Mouse (Mus musculus) right cerebral cortex, postnatal 14 days (tissue): ENCODE data around the gene Dchs2.

ENCODE experiments used
- DNase-seq: peaks from one replicate; pipeline ENCODE4 v3.0.0; 2022

Dchs2 gene

DNA sequence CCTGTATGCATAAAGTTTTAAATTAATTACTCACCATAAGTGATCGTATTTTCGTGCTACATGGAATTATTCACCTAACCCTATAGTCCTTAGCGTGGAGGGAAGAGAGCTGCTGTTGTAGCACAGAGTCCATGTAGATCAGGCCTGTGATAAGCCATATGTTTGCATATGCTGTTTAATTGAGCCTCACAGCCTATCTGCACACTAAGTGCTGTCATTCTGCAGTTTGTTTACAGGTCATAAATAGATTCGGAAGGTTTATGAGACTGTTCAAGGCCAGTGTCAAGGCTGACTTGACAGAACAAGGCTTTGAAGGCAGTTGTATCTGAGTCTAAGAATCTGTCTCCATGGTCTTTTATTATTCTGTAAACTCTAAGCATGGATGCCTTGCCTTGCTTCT is 138.3 kb downstream of the Dchs2 start:
- DNase-seq = no peak

GRCm38 (mm10) chr3:83270228-83270627 is 142.5 kb downstream of the Dchs2 start:
- DNase-seq = no peak

DNA sequence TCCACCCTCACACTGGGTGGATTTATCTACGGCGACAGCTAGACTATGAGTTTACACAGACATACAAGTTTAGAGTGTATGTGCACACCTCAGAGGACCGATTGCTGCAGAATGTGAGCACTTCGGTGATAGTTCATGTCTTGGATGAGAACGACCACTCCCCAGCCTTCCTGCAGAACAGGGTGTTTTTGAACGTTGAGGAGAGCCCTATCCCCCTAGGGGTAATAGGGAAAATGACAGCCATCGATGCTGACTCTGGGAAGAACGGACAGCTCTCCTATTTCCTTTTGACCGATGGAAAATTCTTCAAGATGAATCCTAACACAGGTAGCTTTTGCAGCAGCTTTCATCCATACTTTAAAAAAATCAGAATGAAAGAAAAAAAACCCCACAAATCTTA is 143.2 kb downstream of the Dchs2 start:
- no peak for DNase-seq

DNA sequence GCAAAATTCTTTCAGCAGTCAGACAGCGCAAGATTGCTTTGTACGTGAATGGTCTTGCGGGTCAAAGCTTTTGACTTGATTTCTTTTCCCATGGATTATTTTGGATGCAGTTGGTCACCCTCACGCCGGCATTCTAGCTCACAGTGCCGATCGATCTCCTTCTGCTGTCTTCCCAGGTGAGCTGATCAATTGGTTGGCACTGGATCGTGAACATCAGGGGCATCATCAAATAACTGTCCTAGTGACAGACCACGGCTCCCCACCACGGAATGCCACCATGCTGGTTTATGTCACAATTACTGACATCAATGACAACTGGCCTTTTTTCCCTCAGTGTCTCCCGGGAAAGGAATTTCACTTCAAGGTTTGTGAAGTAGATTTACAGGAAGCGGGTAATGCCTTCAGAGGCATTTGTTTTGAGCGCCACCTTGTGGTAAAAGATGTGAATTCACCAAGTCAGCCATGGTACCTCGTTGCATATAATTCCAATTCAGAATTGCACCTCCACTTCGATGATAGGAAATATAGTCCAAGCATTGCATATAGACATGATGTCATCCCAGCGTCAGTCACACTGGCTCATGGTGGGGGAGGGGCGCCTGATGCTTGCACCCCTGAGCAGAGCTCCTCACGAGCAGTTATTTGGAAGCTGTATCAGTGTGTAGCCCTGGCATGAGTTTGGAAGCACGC is 146.0 kb downstream of the Dchs2 start:
- peak; percentile 62 for DNase-seq

- DNase-seq = no peak
Measured at GRCm38 (mm10) chr3:83275703-83276102, 148.0 kb downstream of the Dchs2 start.

DNA sequence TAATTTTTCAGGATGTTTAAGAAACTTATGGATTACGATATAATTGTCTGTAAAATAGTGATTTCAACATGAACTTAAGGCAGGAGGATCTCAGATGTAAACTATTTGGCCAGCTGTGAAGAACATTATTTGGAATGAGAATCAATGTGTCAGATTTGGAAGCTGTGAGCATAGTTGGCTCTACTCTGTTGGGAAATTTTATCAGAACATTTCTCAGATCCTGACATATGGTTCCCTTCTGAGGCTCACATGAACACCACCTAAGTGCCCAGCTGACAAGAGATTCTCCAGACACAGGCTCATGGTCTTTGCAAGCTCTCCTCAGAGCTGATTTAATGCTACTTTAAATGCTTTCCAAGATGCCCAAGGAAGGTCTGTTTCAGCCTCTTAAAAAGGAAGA is 156.1 kb downstream of the Dchs2 start:
- no peak for DNase-seq

- DNase-seq = peak; percentile 23
Measured at GRCm38 (mm10) chr3:83286975-83287405, 159.2 kb downstream of the Dchs2 start.

DNA sequence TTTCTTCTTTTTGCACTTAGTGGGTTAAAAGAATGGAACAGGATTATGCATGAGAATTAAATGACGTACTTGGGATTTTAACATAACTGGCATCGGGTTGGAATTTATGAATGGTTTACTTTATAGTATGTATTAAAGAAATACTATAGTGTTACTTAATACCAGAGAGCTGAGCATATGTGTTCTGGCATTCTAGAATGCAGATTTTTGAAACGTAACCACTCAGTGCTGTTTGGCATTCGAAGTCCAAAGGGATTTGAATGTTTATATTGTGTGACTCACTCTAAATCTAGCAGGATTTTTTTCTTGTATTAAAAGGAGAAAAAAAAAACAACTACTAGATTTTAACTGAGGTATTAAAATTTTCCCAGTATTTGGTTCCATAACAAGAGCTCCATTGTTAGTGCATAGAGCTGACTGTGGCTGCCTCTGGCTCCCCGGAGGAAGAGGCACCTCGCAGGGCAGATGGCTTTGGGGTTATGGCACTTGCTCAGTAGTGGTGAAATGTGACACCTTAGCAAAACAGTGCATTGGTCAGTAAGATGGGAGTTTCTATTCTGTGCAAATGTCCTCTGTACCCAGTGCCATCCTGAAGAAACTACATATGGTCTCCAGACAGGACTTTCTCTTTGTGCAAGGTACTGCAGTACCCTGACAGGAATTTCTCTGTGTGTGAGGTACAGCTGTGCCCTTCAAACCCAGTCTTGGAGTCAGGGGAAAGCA is 160.5 kb downstream of the Dchs2 start:
- DNase-seq = no peak

- DNase-seq = no peak
Measured at GRCm38 (mm10) chr3:83290482-83290881, 162.7 kb downstream of the Dchs2 start.

- DNase-seq = no peak
Measured at GRCm38 (mm10) chr3:83290953-83291352, 163.2 kb downstream of the Dchs2 start.

DNA sequence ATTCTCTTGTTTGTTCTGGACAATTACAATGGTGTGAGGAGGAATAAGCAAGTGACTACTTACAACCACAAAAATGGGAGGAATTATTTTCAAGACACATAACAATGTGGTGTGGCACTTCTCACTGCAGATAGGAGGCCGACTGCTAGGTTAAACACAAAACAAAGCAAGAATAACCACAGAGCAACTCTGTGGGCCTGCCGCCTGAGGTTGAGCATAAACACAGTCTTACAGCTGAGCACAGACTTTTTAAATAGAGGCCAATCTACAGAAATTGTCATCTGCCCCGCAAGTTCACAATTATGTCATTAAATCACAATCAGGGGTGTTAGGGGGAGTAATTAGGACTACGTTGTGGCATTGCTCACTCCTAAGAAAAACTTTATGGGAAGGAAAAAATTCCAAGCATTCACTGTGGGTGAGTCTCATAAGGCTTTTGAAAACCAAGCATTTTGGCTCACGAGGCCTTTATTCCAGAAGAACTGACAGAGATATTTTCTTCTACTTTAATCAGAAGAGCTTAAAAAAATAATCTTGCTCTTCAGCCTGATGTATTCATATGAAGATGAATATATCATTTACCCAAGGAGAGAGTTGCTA is 172.1 kb downstream of the Dchs2 start:
- DNase-seq = no peak

DNA sequence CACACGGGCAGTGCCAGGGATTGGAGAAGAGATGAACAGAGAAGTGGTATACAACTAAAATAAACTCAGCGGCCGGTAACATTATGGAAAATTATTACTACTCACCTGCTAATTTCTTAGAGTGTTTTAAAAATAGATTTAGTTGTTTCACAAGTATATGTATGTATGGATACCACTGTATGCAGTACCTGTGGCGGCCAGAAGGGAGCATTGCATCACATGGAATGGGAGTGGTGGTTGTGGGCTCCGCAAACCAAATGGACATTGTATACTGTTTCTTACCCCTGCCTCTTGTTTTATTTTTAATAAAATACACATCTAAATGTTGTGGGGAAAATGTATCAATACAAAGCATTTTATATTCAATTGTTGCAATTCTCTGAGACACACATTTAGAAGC is 176.1 kb downstream of the Dchs2 start:
- no peak for DNase-seq

DNA sequence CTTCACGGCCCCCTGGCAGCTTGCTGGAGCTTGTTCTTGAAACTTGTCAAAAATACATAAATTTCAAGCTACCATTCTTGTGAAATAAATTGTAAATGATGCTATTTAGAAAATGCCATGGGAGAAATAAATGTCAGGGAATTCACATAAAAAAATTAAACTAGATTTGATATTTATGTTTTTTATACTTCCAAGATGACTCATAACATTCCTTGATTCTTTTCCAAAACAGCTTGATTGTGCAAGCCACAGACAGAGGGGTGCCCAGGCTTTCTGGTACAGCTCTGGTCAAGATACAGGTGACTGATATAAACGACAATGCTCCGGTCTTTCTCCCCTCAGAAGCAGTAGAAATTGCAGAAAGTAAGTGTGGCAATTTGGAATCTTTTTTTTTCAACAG is 218.2 kb downstream of the Dchs2 start:
- no peak for DNase-seq

DNA sequence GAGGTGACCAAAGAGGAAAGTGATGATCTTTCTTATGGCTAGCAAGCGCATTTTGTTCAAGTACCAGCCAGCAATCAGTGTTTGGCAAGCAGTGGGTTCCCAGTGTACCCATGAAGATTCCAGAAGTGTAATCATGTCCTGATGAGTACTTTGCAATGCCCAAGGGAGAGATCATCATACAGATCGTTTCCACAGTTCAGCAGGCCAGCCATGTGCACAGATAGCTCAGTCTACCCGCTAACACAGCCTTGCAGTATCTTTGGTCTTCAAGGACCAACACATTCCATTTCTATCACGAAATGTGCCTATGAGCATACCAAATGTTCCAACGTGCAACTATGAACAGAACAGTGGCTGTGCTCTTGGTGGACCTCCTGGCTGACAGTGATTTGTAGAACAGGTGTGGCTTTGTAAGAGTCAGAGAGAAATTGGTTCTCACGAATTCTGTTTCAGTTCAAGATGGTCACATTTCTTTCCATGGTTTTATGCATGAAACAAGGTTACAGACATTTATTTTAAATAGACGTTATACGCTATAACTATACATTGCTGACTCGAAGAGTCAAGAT is 240.8 kb downstream of the Dchs2 start:
- no peak for DNase-seq

GRCm38 (mm10) chr3:83369871-83370270 is 242.1 kb downstream of the Dchs2 start:
- DNase-seq = no peak

GRCm38 (mm10) chr3:83374333-83374732 is 246.6 kb downstream of the Dchs2 start:
- no peak for DNase-seq

- DNase-seq = no peak
Measured at GRCm38 (mm10) chr3:83376834-83377233, 249.1 kb downstream of the Dchs2 start.
